Mouse (Mus musculus) stomach, adult 2 months (tissue): Measurements from ENCODE around the gene Lrrk1. TPM values are rescaled to one million over a fixed set of nuclear protein-coding genes. Genes with fewer than 3 reads are reported as not detected.

ENCODE experiments used
- polyA plus RNA-seq: library from polyadenylated mRNA; depleted of rRNA; stranded (reverse); fragments of >200 nt; gene quantifications from 2 replicates; pipeline ENCODE4 v1.2.3, GENCODE M21; 2012; rRNA removed

Lrrk1 gene
- 31.1 and 31.7 TPM in 2 replicates for polyA plus RNA-seq

GRCm38 (mm10) chr7:66387813-66388521, at the start of gene Lrrk1:
Gene Lrrk1 (minus strand): TSS chr7:66388350.

GRCm38 (mm10) chr7:66427437-66428161, 39.4 kb upstream of the Lrrk1 start, which contains the start of gene Aldh1a3:
Gene Aldh1a3 (minus strand): TSS chr7:66427517.

GRCm38 (mm10) chr7:66365904-66366303, 22.2 kb downstream of the Lrrk1 start, which contains the start of gene Gm10974:
Gene Gm10974 (plus strand): TSS chr7:66365905.

Other genes with a start within 250 kb of the Lrrk1 start
- not detected in 2 replicates for gene Gm10974, start 22.4 kb downstream of the Lrrk1 start, polyA plus RNA-seq
- gene Aldh1a3, start 39.2 kb upstream of the Lrrk1 start, polyA plus RNA-seq, result 1.4 and 2.2 TPM in 2 replicates